Mouse (Mus musculus) myocyte (in vitro differentiated cells): ENCODE measurements around the gene Ttll11.
A peak's percentile ranks its signal among the peaks of the same experiment; 100 is the strongest.

Experiments
- CEBPB ChIP-seq: IDR thresholded peaks from 2 replicates; pipeline ENCODE4 v1.6.1; 2011; ENCODE audit warnings: mild to moderate bottlenecking, moderate library complexity; ENCODE audit not compliant: poor library complexity, insufficient read depth, severe bottlenecking
- E2F4 ChIP-seq: IDR thresholded peaks from one replicate; pipeline ENCODE4 v1.6.1; 2011; ENCODE audit warnings: mild to moderate bottlenecking, control low read depth, moderate library complexity; ENCODE audit not compliant: insufficient read depth
- MAX ChIP-seq: IDR thresholded peaks from one replicate; pipeline ENCODE4 v1.6.1; 2011; ENCODE audit warnings: low read depth, mild to moderate bottlenecking, control low read depth
- POLR2A ChIP-seq: IDR thresholded peaks from one replicate; pipeline ENCODE4 v1.6.1; 2011; ENCODE audit warnings: low read depth, mild to moderate bottlenecking, control low read depth, moderate library complexity; ENCODE audit not compliant: insufficient read length
- REST ChIP-seq: IDR thresholded peaks from one replicate; pipeline ENCODE4 v1.6.1; 2011; ENCODE audit warnings: mild to moderate bottlenecking, control low read depth, moderate library complexity; ENCODE audit not compliant: insufficient read depth, insufficient read length
- TCF12 ChIP-seq: IDR thresholded peaks from one replicate; pipeline ENCODE4 v1.6.1; 2011; ENCODE audit warnings: mild to moderate bottlenecking, control low read depth; ENCODE audit not compliant: poor library complexity, insufficient read depth, severe bottlenecking
- USF1 ChIP-seq: IDR thresholded peaks from one replicate; pipeline ENCODE4 v1.6.1; 2011; ENCODE audit warnings: low read depth, mild to moderate bottlenecking, control low read depth, moderate library complexity

DNA sequence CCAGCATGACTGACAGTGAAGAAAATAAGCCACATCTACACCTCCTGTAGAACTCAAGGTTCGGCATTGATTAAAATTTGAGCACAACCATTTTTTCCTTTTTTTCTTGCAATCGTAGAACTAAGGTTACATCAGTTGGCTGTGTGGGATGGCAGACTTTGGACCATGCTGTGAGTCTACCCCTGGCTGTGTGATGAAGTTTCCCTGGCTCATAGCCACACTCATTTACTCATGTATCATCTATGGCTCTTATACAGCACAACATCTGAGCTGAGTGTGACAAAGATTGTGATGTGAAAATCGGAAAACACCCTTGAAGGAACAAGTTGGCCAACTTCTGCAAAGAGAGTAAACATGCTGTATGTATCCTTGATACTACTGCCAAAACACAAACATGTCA is 56.8 kb downstream of the Ttll11 start:
- TF ChIP-seq POLR2A, result no peak
- TF ChIP-seq CEBPB, result peak; percentile 38; the same call in 1 of the 2 replicates
- TF ChIP-seq USF1, result no peak
- no peak for TF ChIP-seq E2F4
- TF ChIP-seq REST, result no peak
- TF ChIP-seq TCF12, result no peak
- TF ChIP-seq MAX, result no peak
